Mouse (Mus musculus) retina, postnatal 7 days (tissue): Measurements from ENCODE around the gene Slc35e3.

ENCODE experiments used
- DNase-seq: peaks from one replicate; pipeline ENCODE4 v3.0.0-alpha.2; 2012; ENCODE audit warnings: low read depth, low spot score

The Slc35e3 gene

GRCm38 (mm10) chr10:117698313-117699138 is 47.6 kb downstream of the Slc35e3 start:
- DNase-seq = no peak

- DNase-seq = no peak
Observed at GRCm38 (mm10) chr10:117697561-117698115, 48.5 kb downstream of the Slc35e3 start.

- DNase-seq = no peak
Observed at GRCm38 (mm10) chr10:117696827-117697560, 49.2 kb downstream of the Slc35e3 start.

GRCm38 (mm10) chr10:117696021-117696826 is 49.9 kb downstream of the Slc35e3 start:
- DNase-seq = no peak

- no peak for DNase-seq
Observed at GRCm38 (mm10) chr10:117695605-117696004, 50.6 kb downstream of the Slc35e3 start.

- no peak for DNase-seq
Observed at GRCm38 (mm10) chr10:117695027-117695426, 51.1 kb downstream of the Slc35e3 start.

- no peak for DNase-seq
Observed at GRCm38 (mm10) chr10:117694255-117694953, 51.8 kb downstream of the Slc35e3 start.

GRCm38 (mm10) chr10:117692953-117693352 is 53.2 kb downstream of the Slc35e3 start:
- DNase-seq = no peak

- DNase-seq = no peak
Observed at GRCm38 (mm10) chr10:117692173-117692572, 54.0 kb downstream of the Slc35e3 start.

- no peak for DNase-seq
Observed at GRCm38 (mm10) chr10:117691389-117691968, 54.7 kb downstream of the Slc35e3 start.

- no peak for DNase-seq
Observed at GRCm38 (mm10) chr10:117690770-117691296, 55.3 kb downstream of the Slc35e3 start.

GRCm38 (mm10) chr10:117690101-117690352 is 56.1 kb downstream of the Slc35e3 start:
- DNase-seq = no peak

GRCm38 (mm10) chr10:117689297-117690100 is 56.7 kb downstream of the Slc35e3 start:
- no peak for DNase-seq

GRCm38 (mm10) chr10:117688204-117689151 is 57.7 kb downstream of the Slc35e3 start:
- DNase-seq = no peak

GRCm38 (mm10) chr10:117687577-117687976 is 58.6 kb downstream of the Slc35e3 start:
- no peak for DNase-seq

GRCm38 (mm10) chr10:117687018-117687417 is 59.1 kb downstream of the Slc35e3 start:
- DNase-seq = no peak

- no peak for DNase-seq
Observed at GRCm38 (mm10) chr10:117685849-117686591, 60.1 kb downstream of the Slc35e3 start.
